Mouse (Mus musculus) G1E-ER4 (cell line): ENCODE measurements around the gene Mak. TPM values are rescaled to one million over a fixed set of nuclear protein-coding genes. Genes with fewer than 3 reads are reported as not detected.

Experiments used
- GATA1 ChIP-seq: IDR thresholded peaks from one replicate; pipeline ENCODE4 v1.8.0; 2012; ENCODE audit warnings: low read length, inconsistent platforms
- polyA plus RNA-seq: library from polyadenylated mRNA; stranded (reverse); fragments of >175 nt; gene quantifications from 2 replicates; pipeline ENCODE4 v1.2.3, GENCODE M21; 2012

Gene Mak
- polyA plus RNA-seq, 1 experiment: not detected

GRCm38 (mm10) chr13:41018236-41018635 lies 61.3 kb downstream of the Mak start:
- TF ChIP-seq GATA1: no peak

- TF ChIP-seq GATA1: peak; percentile 93
These were observed 61.7 kb downstream of the Mak start for GRCm38 (mm10) chr13:41017832-41018231.

GRCm38 (mm10) chr13:41016797-41017405 lies 62.6 kb downstream of the Mak start:
- no peak for TF ChIP-seq GATA1

- no peak for TF ChIP-seq GATA1
These were observed 63.5 kb downstream of the Mak start, which contains the start of gene Tmem14c for GRCm38 (mm10) chr13:41015829-41016634. Tmem14c (plus strand) TSS chr13:41016292.

- no peak for TF ChIP-seq GATA1
These were observed 70.6 kb downstream of the Mak start for GRCm38 (mm10) chr13:41008946-41009345.

GRCm38 (mm10) chr13:41008271-41008670 lies 71.2 kb downstream of the Mak start:
- TF ChIP-seq GATA1: no peak

- TF ChIP-seq GATA1: no peak
These were observed 73.3 kb downstream of the Mak start for GRCm38 (mm10) chr13:41006244-41006643.

GRCm38 (mm10) chr13:41002001-41002400 lies 77.5 kb downstream of the Mak start:
- TF ChIP-seq GATA1: no peak

- no peak for TF ChIP-seq GATA1
These were observed 78.4 kb downstream of the Mak start, which contains the start of gene Pak1ip1 for GRCm38 (mm10) chr13:41000926-41001639. Pak1ip1 (plus strand) TSS chr13:41001023.

GRCm38 (mm10) chr13:41000140-41000925 lies 79.2 kb downstream of the Mak start:
- no peak for TF ChIP-seq GATA1

- no peak for TF ChIP-seq GATA1
These were observed 84.8 kb downstream of the Mak start for GRCm38 (mm10) chr13:40994487-40995263.

GRCm38 (mm10) chr13:40988418-40988817 lies 91.1 kb downstream of the Mak start:
- TF ChIP-seq GATA1: no peak

- TF ChIP-seq GATA1: no peak
These were observed 93.4 kb downstream of the Mak start for GRCm38 (mm10) chr13:40986081-40986480.

GRCm38 (mm10) chr13:40982759-40983158 lies 96.7 kb downstream of the Mak start:
- TF ChIP-seq GATA1: no peak

- no peak for TF ChIP-seq GATA1
These were observed 100.2 kb downstream of the Mak start for GRCm38 (mm10) chr13:40979321-40979720.
